Mouse (Mus musculus): Measurements from ENCODE around the gene Nt5c3.

GRCm38 (mm10) chr6:56837621-56838020 is 86.1 kb downstream of the Nt5c3 start:
- TF ChIP-seq CTCF (IDR thresholded peaks at IDR 0.05; ENCODE audit: low read depth) (no peak), EP300 (IDR thresholded peaks at IDR 0.05; ENCODE audit: low read depth) (no peak)

All from liver, embryonic 14.5 days (tissue).